Mouse (Mus musculus) adrenal gland, postnatal 36 days (tissue): ENCODE results near the gene Itgb2l. TPM values are rescaled to one million over a fixed set of nuclear protein-coding genes. Genes with fewer than 3 reads are reported as not detected.

Source experiments
- total RNA-seq, 2 experiments: library from RNA; stranded (reverse); gene quantifications; 2 replicates each; pipeline ENCODE4 v1.2.3; 2021

The Itgb2l gene
- total RNA-seq, 2 experiments from 2014 or later: not detected

Other genes starting within 250 kb of the Itgb2l start
- gene Sh3bgr, start 243.2 kb downstream of the Itgb2l start, total RNA-seq: 10 to 100 TPM; 32.6 to 34.1 TPM
- gene B3galt5, start 207.8 kb downstream of the Itgb2l start, total RNA-seq: under 1 TPM; 0.10 to 0.13 TPM
- 1 to 10 TPM; 4.8 to 7.9 TPM for gene Pcp4, start 24.0 kb upstream of the Itgb2l start, total RNA-seq